In genomic region chr2:70978271-70978670, GRCm38 (mm10) we compare ENCODE assay signal across 8 mouse cellular contexts.
DNase-seq lines count a peak whose midpoint lies in the region; ATAC-seq and TF ChIP-seq lines count a peak whose summit lies in the region.
"Had no signal": no experiment of that assay in that cellular context is flagged by ENCODE, and none has a peak within 500 bp of the region (broad histone marks: within the 10 kb centered on the region; RNA-seq: fewer than 3 reads in every experiment).

No protein-coding gene starts in this region.

- DNase-seq in layer of hippocampus, adult 9-11 months: peak; percentile 88
- DNase-seq in layer of hippocampus, adult 2 months (ENCODE audit: low spot score in 2 of 2): no peak
- peak; percentile 25 for DNase-seq in adrenal gland, adult 8-10 months
- DNase-seq in heart, adult 8-10 months (ENCODE audit: low spot score): peak; percentile 78
- peak; percentile 61 for DNase-seq in lung, postnatal 10 days
- no peak for DNase-seq in ovary, adult 18-20 months (ENCODE audit: low spot score)

- H3K36me3 ChIP-seq in midbrain, embryonic 15.5 days (replicated peaks): no peaks in the 10 kb centered on the region

- TF ChIP-seq CTCF in layer of hippocampus, adult 2 months (conservative IDR thresholded peaks at IDR 0.05): no peak

- WGBS in midbrain, embryonic 15.5 days: 89% methylated on average over 5 of the region's 5 CpGs

- H3K27me3 ChIP-seq in midbrain, embryonic 15.5 days (replicated peaks): no peaks in the 10 kb centered on the region

- H3K4me2 ChIP-seq in midbrain, embryonic 15.5 days: no peak overlapping the region
- H3K4me2 ChIP-seq: midbrain, embryonic 11.5 days had no signal

- no peaks in the 10 kb centered on the region for H3K4me1 ChIP-seq in midbrain, embryonic 15.5 days

- no peak for ATAC-seq in midbrain, embryonic 15.5 days (replicated peaks)

- no peak overlapping the region for H3K27ac ChIP-seq in layer of hippocampus, adult 2 months
- H3K27ac ChIP-seq in midbrain, embryonic 15.5 days: no peak overlapping the region

- H3K9me3 ChIP-seq in midbrain, embryonic 15.5 days: no peaks in the 10 kb centered on the region

- no peak overlapping the region for H3K9ac ChIP-seq in midbrain, embryonic 15.5 days

- H3K4me3 ChIP-seq in layer of hippocampus, adult 2 months: no peak overlapping the region
- H3K4me3 ChIP-seq in midbrain, embryonic 15.5 days: no peak overlapping the region

Comparison
In these comparisons a context has a peak if more than half of its experiments do, and no peak if none do; other contexts are left out.
1. DNase-seq: peak in layer of hippocampus, adult 9-11 months (single experiment), adrenal gland, adult 8-10 months (single experiment), heart, adult 8-10 months (single experiment) and lung, postnatal 10 days (single experiment); none in layer of hippocampus, adult 2 months (0 of 2) and ovary, adult 18-20 months (single experiment).